Mouse (Mus musculus) midbrain, embryonic 16.5 days (tissue): ENCODE results near the gene Matn3. TPM values are rescaled to one million over a fixed set of nuclear protein-coding genes. Genes with fewer than 3 reads are reported as not detected.
A peak's percentile ranks its signal among the peaks of the same experiment; 100 is the strongest.

Source experiments
- ATAC-seq: fragments of 200-750 bp; cut with Nextera tagmentation; 2 replicates; pipeline ENCODE4 v1.8.0; 2017; ENCODE audit warnings: moderate TSS enrichment
- H3K27ac ChIP-seq: fragments of 300-500 bp; sonication (generic); 2 replicates; pipeline ENCODE4 v1.5.1; 2014; ENCODE audit warnings: mild to moderate bottlenecking, low read length, mixed read lengths
- H3K27me3 ChIP-seq: fragments of 300-500 bp; sonication (generic); 2 replicates; pipeline ENCODE4 v1.6.1; 2014; ENCODE audit warnings: low read depth, low read length, mixed read lengths; ENCODE audit not compliant: control insufficient read depth, insufficient read depth
- H3K36me3 ChIP-seq: fragments of 300-500 bp; sonication (generic); 2 replicates; pipeline ENCODE4 v1.6.1; 2014; ENCODE audit warnings: mild to moderate bottlenecking, low read length, moderate library complexity, mixed read lengths; ENCODE audit not compliant: control insufficient read depth, insufficient read depth
- H3K4me1 ChIP-seq: fragments of 300-500 bp; sonication (generic); 2 replicates; pipeline ENCODE4 v1.6.1; 2014; ENCODE audit warnings: mild to moderate bottlenecking, low read length, mixed read lengths; ENCODE audit not compliant: control insufficient read depth, insufficient read depth
- H3K4me2 ChIP-seq: fragments of 300-500 bp; sonication (generic); 2 replicates; pipeline ENCODE4 v1.6.1; 2014; ENCODE audit warnings: mild to moderate bottlenecking, low read length, mixed read lengths
- H3K4me3 ChIP-seq: fragments of 300-500 bp; sonication (generic); 2 replicates; pipeline ENCODE4 v1.5.1; 2014; ENCODE audit warnings: low read depth, mild to moderate bottlenecking, low read length, moderate library complexity, mixed read lengths
- H3K9ac ChIP-seq: fragments of 300-500 bp; sonication (generic); 2 replicates; pipeline ENCODE4 v1.6.1; 2014; ENCODE audit warnings: low read depth, low read length, mixed read lengths
- H3K9me3 ChIP-seq: fragments of 300-500 bp; sonication (generic); replicated peaks from 2 replicates; pipeline ENCODE4 v1.6.1; 2014; ENCODE audit warnings: mild to moderate bottlenecking, low read length, mixed read lengths; ENCODE audit not compliant: control insufficient read depth, poor library complexity, severe bottlenecking
- WGBS: fragments of 180-500 bp; shearing (Covaris S2); extraction: QIAGEN DNeasy Blood & Tissue Kit; methylation state at CpG from one replicate; pipeline ENCODE4 v1.1.7; 2014; 5-methylcytosine and 5-hydroxymethylcytosine counted together
- polyA plus RNA-seq: library from polyadenylated mRNA; unstranded; fragments of >200 nt; fragmentation: Nextera tagmentation; extraction: Ambion mirVana; gene quantifications from 2 replicates; pipeline ENCODE4 v1.2.1, GENCODE M21; 2015

Matn3 gene
- polyA plus RNA-seq, 1 experiment from 2014 or later, result 0.15 TPM

GRCm38 (mm10) chr12:8947163-8947562 is 566 bp upstream of the Matn3 start:
- 60% methylated on average over 9 of the region's 9 CpGs for WGBS

GRCm38 (mm10) chr12:8953136-8953535 is 5.4 kb downstream of the Matn3 start:
- Histone ChIP-seq H3K36me3 (no peaks in the 10 kb centered on the region), H3K27me3 (no peaks in the 10 kb centered on the region; the same call in 1 of the 2 replicates), H3K27ac (no peak overlapping the region), H3K4me3 (no peak overlapping the region), H3K9me3 (no peaks in the 10 kb centered on the region), H3K4me2 (no peak overlapping the region), H3K9ac (no peak overlapping the region), H3K4me1 (peaks cover 3% of the 10 kb centered on the region; the same call in 1 of the 2 replicates)
- WGBS, result 52% methylated on average over 10 of the region's 10 CpGs
- ATAC-seq, result no peak

More at GRCm38 (mm10) chr12:8947163-8947562, 566 bp upstream of the Matn3 start:
- Histone ChIP-seq H3K4me1 (peaks cover 8% of the 10 kb centered on the region; the same call in 1 of the 2 replicates), H3K4me2 (peak overlapping the region; percentile 92; the same call in 1 of the 2 replicates), H3K9ac (no peak overlapping the region), H3K27ac (no peak overlapping the region), H3K27me3 (no peaks in the 10 kb centered on the region; the same call in 1 of the 2 replicates), H3K4me3 (no peak overlapping the region), H3K36me3 (no peaks in the 10 kb centered on the region), H3K9me3 (no peaks in the 10 kb centered on the region)
- no peak for ATAC-seq

GRCm38 (mm10) chr12:8954161-8954561 is 6.4 kb downstream of the Matn3 start:
- Histone ChIP-seq H3K9ac (no peak overlapping the region), H3K4me3 (no peak overlapping the region), H3K4me1 (no peaks in the 10 kb centered on the region), H3K9me3 (no peaks in the 10 kb centered on the region), H3K27me3 (no peaks in the 10 kb centered on the region; the same call in 1 of the 2 replicates), H3K36me3 (no peaks in the 10 kb centered on the region), H3K27ac (no peak overlapping the region), H3K4me2 (no peak overlapping the region)
- 54% methylated on average over 9 of the region's 9 CpGs for WGBS
- ATAC-seq, result no peak

DNA sequence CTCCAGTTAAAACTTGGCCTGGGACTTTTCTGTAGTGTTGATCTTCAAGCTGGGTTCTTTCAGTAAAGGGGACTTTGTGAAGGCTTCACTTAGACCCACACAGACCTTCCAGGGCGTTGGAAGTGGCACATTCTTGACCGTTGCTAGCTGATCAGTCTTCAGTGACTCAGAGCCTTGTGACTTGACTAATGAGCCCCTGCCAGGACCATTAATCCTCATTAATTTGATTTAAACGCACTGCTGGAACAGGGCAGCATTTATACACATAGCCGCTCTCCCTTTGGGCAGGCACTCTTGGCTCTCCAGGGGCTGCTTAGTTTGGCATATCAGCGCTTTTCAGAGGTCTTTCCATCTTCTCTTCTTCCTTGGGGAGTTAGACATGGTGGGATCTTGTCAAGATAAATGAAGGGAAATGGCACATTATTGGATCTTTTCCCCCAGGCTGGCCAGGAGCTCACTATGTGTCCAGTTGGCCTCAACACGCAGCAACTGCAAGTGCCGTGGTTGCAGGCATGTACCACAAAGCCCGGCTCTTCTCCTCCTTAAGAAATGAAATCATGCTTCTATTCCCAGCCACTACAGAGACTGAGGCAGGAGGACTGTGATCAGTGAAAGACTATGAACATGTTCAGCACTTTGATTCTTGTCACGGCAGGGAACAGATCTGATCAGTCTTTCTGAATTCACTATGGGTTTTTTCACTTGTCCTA is 14.0 kb downstream of the Matn3 start:
- 52% methylated on average over 9 of the region's 9 CpGs for WGBS

GRCm38 (mm10) chr12:8969828-8970227 is 22.1 kb downstream of the Matn3 start:
- no peak overlapping the region for H3K4me3 ChIP-seq
- H3K4me1 ChIP-seq, result peaks cover 9% of the 10 kb centered on the region
- no peak overlapping the region for H3K4me2 ChIP-seq
- ATAC-seq, result no peak
- H3K36me3 ChIP-seq, result no peaks in the 10 kb centered on the region
- WGBS, result 51% methylated on average over 9 of the region's 9 CpGs
- H3K27ac ChIP-seq, result no peak overlapping the region
- H3K9ac ChIP-seq, result no peak overlapping the region
- H3K27me3 ChIP-seq, result no peaks in the 10 kb centered on the region
- H3K9me3 ChIP-seq, result no peaks in the 10 kb centered on the region

More for the DNA sequence above, 14.0 kb downstream of the Matn3 start:
- H3K36me3 ChIP-seq, result no peaks in the 10 kb centered on the region
- H3K4me3 ChIP-seq, result no peak overlapping the region
- no peak for ATAC-seq
- no peaks in the 10 kb centered on the region for H3K27me3 ChIP-seq
- H3K4me2 ChIP-seq, result no peak overlapping the region
- no peak overlapping the region for H3K27ac ChIP-seq
- H3K4me1 ChIP-seq, result no peaks in the 10 kb centered on the region
- H3K9ac ChIP-seq, result no peak overlapping the region
- no peaks in the 10 kb centered on the region for H3K9me3 ChIP-seq

GRCm38 (mm10) chr12:8973820-8974465 is 26.2 kb downstream of the Matn3 start, which contains the start of gene Wdr35:
Gene Wdr35 (plus strand): TSS chr12:8973892.
- Histone ChIP-seq H3K9ac (peak within 1 kb of the TSS; percentile 73), H3K9me3 (no peaks in the 10 kb centered on the region), H3K36me3 (peaks cover 5% of the 10 kb centered on the region), H3K4me3 (peak within 1 kb of the TSS; percentile 63), H3K4me2 (peak within 1 kb of the TSS; percentile 55), H3K4me1 (peaks cover 14% of the 10 kb centered on the region), H3K27ac (peak within 1 kb of the TSS; percentile 86), H3K27me3 (no peaks in the 10 kb centered on the region)
- WGBS, result under 1% methylated on average over 45 of the region's 45 CpGs
- ATAC-seq, result peak; percentile 99

DNA sequence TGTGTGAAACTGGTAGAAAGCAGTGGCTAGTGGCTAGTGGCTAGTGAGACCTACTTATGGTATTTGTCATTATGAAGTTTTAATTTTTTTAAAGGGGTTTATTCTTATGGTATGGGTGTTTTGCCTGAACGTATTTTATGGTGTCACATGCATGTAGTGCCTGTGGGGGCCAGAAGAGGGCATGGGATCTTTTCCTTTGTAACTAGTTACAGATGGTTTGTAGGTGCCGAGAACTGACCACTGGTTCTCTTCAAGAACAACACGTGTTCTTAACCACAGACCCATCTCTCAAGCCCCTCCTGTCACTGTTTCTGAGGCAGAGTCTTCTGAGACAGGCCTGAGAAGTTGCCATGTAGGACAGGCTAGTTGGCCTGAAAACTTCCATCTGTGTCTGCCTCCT is 27.3 kb downstream of the Matn3 start:
- peaks cover 12% of the 10 kb centered on the region for H3K36me3 ChIP-seq
- peaks cover 14% of the 10 kb centered on the region for H3K4me1 ChIP-seq
- H3K27me3 ChIP-seq, result no peaks in the 10 kb centered on the region
- no peak for ATAC-seq
- no peak overlapping the region for H3K4me3 ChIP-seq
- no peaks in the 10 kb centered on the region for H3K9me3 ChIP-seq
- WGBS, result 86% methylated on average over 3 of the region's 3 CpGs
- H3K9ac ChIP-seq, result no peak overlapping the region
- H3K27ac ChIP-seq, result no peak overlapping the region
- H3K4me2 ChIP-seq, result peak overlapping the region; percentile 55

DNA sequence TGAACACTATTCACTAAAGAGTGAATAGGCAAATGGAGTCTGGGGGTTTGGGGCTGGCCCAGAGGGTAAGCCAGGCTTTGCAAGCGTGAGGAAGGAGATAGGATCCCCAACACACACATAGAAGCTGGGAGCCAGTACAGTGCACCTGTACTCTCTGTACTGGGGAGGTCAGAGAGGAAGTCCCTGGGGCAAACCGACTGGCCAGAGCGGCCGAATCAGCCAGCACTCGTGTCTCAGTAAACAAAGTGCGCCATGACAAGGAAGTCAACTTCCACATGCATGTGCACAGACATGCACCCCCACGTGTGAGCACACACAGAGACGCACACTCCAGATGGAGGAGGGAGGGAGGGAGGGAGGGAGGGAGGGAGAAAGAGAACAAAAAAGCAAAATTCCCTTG is 45.5 kb downstream of the Matn3 start:
- no peak overlapping the region for H3K9ac ChIP-seq
- 83% methylated on average over 8 of the region's 8 CpGs for WGBS
- no peaks in the 10 kb centered on the region for H3K9me3 ChIP-seq
- no peaks in the 10 kb centered on the region for H3K4me1 ChIP-seq
- no peaks in the 10 kb centered on the region for H3K27me3 ChIP-seq
- no peak overlapping the region for H3K27ac ChIP-seq
- H3K4me2 ChIP-seq, result no peak overlapping the region
- H3K36me3 ChIP-seq, result peaks cover 2% of the 10 kb centered on the region; the same call in 1 of the 2 replicates
- no peak overlapping the region for H3K4me3 ChIP-seq
- no peak for ATAC-seq

DNA sequence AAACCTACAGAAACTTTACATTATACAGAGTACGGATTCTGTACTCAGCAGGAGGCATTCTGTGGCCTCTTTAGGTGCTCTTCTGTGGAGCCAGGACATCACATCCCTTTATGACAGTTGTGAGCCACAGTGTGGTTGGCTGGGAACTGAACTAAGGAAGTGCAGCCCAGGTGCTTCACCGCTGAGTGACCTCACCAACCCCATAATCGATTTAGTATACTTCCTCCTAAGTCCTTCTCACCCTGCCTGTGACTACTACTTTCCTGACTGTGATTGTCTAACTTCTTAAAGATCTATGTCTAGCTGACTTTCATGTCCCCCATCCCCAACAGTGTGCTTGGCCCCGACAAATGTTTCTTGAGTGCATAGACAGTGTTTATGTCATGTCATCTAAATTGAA is 50.6 kb downstream of the Matn3 start:
- Histone ChIP-seq H3K4me1 (no peaks in the 10 kb centered on the region), H3K27me3 (no peaks in the 10 kb centered on the region), H3K9ac (no peak overlapping the region), H3K36me3 (peaks cover 2% of the 10 kb centered on the region; the same call in 1 of the 2 replicates), H3K27ac (no peak overlapping the region), H3K4me3 (no peak overlapping the region), H3K9me3 (no peaks in the 10 kb centered on the region), H3K4me2 (no peak overlapping the region)
- no peak for ATAC-seq
- WGBS, result 97% methylated on average over 4 of the region's 4 CpGs
